Mouse (Mus musculus): ENCODE measurements around the gene Supt5. TPM values are rescaled to one million over a fixed set of nuclear protein-coding genes. Genes with fewer than 3 reads are reported as not detected.

Supt5 gene
- polyA plus RNA-seq, 1 experiment from 2014 or later, result 112 TPM

DNA sequence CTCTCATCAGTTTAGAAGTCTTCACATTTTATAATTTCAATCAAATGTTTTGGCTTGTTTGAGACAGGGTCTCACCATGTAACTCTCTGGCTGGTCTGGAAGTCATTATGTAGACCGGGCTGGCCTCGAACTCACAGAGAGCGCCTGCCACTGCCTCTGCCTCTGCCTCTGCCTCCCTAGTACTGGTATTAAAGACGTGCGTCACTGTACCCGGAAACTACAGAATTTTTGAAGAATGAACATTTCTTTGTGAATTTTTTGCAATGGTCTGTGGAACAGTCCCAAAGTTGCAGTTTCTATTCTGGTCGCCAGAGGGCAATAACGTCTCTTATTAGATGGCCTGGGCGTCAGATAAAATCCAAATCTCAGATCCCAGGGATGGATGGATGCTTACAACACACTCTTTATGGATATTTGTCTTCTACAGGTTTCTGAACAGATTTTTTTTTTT lies 34.6 kb upstream of the Supt5 start:
- Histone ChIP-seq H3K27ac (peak overlapping the region; percentile 89), H3K36me3 (replicated peaks) (no peaks in the 10 kb centered on the region), H3K9ac (no peak overlapping the region), H3K9me3 (no peaks in the 10 kb centered on the region), H3K4me3 (peak overlapping the region; percentile 84), H3K4me2 (peak overlapping the region; percentile 95), H3K4me1 (peaks cover 45% of the 10 kb centered on the region), H3K27me3 (replicated peaks) (no peaks in the 10 kb centered on the region)
- ATAC-seq (replicated peaks), result peak; percentile 27
- 1% methylated on average over 9 of the region's 9 CpGs for WGBS

DNA sequence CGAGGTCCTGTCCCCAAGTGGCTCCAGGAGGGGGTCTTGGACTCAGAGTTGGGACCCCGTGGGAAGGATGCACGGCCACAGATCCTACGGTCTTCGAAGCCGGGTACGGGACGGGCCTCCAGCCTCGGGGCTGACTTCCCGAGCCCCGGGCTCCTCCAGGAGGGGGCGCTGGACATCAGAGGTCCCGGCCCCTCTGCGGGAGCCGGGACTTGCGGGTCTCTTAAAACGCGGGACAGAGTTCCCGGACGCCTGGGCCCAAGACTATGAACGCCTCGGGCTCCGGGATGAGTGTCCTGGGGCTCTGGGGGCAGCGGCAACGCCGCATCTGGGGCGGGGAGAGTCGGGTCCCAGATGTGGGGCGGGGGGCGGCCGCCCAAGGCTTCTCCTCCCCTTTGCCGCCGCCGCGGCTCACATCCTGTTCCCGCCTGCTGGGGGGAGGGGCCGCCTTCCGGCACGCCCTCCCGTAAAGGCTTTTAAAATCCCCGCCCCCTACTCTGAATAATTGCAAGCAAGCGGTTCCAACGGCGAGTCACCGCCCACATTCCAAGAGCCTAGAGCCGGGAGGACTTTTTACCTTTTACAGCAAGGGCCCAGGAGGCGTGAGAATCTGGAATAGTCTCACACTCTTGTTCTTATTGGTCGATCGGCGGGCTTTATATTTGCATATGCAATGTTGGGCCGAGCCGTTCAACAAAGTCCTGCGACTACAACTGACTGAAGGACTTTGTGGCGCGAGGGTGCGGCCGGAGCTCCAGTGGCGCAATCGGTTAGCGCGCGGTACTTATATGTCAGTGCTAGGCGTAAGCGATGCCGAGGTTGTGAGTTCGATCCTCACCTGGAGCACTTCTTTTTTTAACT lies 33.9 kb upstream of the Supt5 start, which contains the start of gene Plekhg2:
Plekhg2 (minus strand) TSS at position 349 of the 858 bp plus-strand sequence.
- Histone ChIP-seq H3K4me3 (peak within 1 kb of the TSS; percentile 84), H3K9ac (peak within 1 kb of the TSS; percentile 77), H3K27me3 (replicated peaks) (no peaks in the 10 kb centered on the region), H3K36me3 (replicated peaks) (no peaks in the 10 kb centered on the region), H3K9me3 (no peaks in the 10 kb centered on the region), H3K4me1 (peaks cover 41% of the 10 kb centered on the region), H3K4me2 (peak within 1 kb of the TSS; percentile 95), H3K27ac (peak within 1 kb of the TSS; percentile 89)
- under 1% methylated on average over 63 of the region's 66 CpGs for WGBS
- ATAC-seq (replicated peaks), result peak; percentile 88

DNA sequence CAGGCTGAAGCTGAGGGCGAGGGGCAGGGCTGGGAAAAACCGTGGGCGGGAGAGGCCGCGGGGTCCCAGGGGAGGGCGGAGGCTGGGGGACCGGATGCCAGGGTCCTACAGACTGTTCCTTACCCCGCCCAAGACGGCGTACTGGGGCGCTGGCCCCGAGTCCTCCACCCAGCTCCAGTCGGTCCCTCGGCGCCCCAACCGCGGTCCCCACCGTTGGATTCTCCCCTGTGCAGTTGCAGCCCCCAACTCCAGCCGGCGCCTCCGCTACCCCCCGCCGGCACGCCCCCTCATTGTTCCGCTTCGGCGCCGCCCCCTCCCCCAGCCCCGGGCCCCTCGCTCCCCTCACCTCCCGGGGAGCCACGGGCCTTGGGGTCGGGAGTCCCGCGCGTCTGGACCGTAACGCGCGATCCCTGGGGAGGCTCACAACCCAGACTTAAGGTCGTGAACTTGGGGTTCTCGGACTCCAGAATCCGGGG lies 33.0 kb upstream of the Supt5 start:
- H3K9me3 ChIP-seq, result no peaks in the 10 kb centered on the region
- peak overlapping the region; percentile 84 for H3K4me3 ChIP-seq
- peaks cover 41% of the 10 kb centered on the region for H3K4me1 ChIP-seq
- no peaks in the 10 kb centered on the region for H3K27me3 ChIP-seq (replicated peaks)
- under 1% methylated on average over 43 of the region's 43 CpGs for WGBS
- 0 out of 2 replicates have a peak, but pooled peaks have one; percentile 8 for ATAC-seq (replicated peaks)
- H3K4me2 ChIP-seq, result peak overlapping the region; percentile 95
- H3K36me3 ChIP-seq (replicated peaks), result no peaks in the 10 kb centered on the region
- peak overlapping the region; percentile 77 for H3K9ac ChIP-seq
- peak overlapping the region; percentile 89 for H3K27ac ChIP-seq

DNA sequence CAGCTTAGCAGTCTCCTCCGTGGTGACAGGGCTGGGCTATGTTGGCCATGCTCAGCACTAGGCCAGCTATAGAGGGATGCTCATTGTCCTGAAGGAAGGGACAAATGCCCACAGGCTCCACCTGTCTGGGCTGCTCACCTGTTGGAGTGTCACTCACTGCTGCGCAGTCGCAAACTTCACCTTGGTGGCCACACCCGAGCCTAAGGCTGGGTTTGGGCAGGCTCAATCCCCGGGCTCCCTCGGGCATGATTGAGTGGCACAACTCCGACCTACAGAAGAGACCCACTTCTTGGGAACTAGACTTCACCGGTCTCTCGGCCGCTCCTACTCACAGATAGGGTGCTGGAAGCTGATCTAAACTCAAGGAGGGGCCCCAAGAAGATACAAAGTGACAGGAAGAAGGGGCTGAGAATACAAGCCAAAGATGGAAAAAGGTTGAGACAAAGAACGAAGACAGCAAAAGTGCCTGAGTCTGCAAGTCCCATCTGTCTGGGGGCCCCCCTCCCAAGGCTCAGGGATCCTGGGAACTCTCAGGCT lies 32.5 kb upstream of the Supt5 start:
- Histone ChIP-seq H3K36me3 (replicated peaks) (no peaks in the 10 kb centered on the region), H3K27ac (peak overlapping the region; percentile 89), H3K9me3 (no peaks in the 10 kb centered on the region), H3K4me2 (peak overlapping the region; percentile 95), H3K4me3 (peak overlapping the region; percentile 84), H3K27me3 (replicated peaks) (no peaks in the 10 kb centered on the region), H3K9ac (peak overlapping the region; percentile 77), H3K4me1 (peaks cover 36% of the 10 kb centered on the region)
- no peak for ATAC-seq (replicated peaks)
- 9% methylated on average over 11 of the region's 11 CpGs for WGBS

DNA sequence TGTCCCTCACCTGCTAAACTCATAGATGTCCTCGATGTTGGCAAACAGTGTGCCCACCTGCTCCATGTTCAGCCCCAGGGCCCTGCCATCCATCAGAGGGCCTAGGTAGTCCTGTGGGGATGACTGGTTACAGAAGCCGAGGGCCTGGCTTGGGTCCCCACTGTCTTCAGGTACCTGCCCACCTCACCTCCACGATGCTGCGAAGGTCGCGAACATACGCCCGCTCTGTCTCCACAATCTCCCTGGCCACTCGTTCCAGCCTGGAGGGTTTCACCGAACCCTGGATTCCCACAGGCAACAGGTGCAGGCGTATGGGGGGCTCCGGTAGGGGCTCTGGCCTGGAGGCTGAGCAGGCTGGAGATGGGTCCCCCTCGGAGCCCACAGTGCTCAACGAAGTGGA lies 31.5 kb upstream of the Supt5 start:
- Histone ChIP-seq H3K4me2 (peak overlapping the region; percentile 95), H3K27me3 (replicated peaks) (no peaks in the 10 kb centered on the region), H3K4me1 (peaks cover 27% of the 10 kb centered on the region), H3K9ac (no peak overlapping the region), H3K4me3 (no peak overlapping the region), H3K36me3 (replicated peaks) (0 out of 2 replicates have a peak, but pooled peaks cover 2% of the 10 kb centered on the region), H3K9me3 (no peaks in the 10 kb centered on the region), H3K27ac (no peak overlapping the region)
- WGBS, result 92% methylated on average over 14 of the region's 14 CpGs
- no peak for ATAC-seq (replicated peaks)

DNA sequence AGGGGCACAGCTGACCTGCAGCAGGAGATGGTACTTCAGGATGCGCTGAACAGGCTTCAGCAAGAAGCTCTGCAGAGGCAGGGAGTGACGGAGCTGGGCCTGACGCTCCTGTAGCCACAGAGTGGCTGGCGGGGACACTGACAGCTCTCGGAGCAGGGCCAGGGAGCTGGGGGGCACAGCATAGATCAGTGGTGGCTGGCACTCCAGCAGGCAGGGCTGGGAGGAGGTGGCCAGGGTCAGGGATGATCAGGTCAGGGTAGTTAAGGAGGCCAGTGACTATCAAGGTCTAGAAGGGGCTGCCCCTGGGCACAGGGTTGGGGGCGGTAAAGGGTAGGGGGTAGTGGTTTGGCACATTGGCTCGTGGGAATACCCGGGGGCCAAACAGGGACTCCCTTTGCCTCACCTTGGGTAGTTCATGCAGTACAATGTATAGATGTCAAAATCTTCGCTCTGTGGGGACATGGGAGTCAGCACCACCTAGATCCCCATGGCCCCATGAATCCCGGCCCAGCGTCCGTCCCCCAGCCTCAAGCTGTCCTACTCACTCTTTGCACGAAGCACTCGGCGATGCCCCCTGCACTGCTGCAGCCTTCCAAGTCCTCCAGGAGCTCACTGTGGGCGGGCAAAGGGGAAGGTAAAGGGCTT lies 29.9 kb upstream of the Supt5 start:
- Histone ChIP-seq H3K36me3 (replicated peaks) (0 out of 2 replicates have a peak, but pooled peaks cover 10% of the 10 kb centered on the region), H3K4me2 (no peak overlapping the region), H3K4me3 (no peak overlapping the region), H3K4me1 (peaks cover 20% of the 10 kb centered on the region), H3K9me3 (no peaks in the 10 kb centered on the region), H3K9ac (no peak overlapping the region), H3K27me3 (replicated peaks) (no peaks in the 10 kb centered on the region), H3K27ac (no peak overlapping the region)
- 92% methylated on average over 16 of the region's 16 CpGs for WGBS
- ATAC-seq (replicated peaks), result no peak

DNA sequence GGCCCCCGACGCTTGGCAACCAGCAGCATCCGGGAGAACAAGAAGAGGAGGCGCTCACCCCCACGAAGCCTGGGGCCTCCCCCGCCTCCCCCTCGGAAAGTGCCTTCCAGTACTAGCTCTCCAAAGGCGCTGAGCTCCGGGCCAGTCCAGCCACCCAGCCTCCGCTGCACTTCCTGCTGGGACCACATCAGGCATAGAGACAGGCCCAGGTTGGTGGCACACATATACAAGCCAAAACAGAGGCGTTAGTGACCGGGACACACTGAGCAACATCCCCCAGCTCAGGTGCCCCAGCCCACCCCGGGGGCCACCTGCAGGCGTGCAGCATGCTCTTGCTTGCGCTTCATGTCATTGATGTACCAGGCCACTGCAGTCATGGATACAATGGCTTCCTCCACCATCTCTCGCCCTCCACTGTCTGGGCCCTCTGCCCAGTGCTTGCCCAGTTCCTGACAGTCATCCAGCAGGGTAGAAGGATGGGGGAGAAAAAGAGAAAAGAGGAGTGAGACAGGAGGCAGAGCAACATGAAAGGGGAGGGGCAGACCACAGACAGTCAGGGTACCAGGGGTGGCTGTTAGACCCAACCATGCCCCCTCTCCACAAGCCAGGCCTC lies 29.2 kb upstream of the Supt5 start:
- Histone ChIP-seq H3K4me3 (no peak overlapping the region), H3K4me2 (no peak overlapping the region), H3K27ac (no peak overlapping the region), H3K36me3 (replicated peaks) (0 out of 2 replicates have a peak, but pooled peaks cover 10% of the 10 kb centered on the region), H3K4me1 (peaks cover 20% of the 10 kb centered on the region), H3K9me3 (no peaks in the 10 kb centered on the region), H3K9ac (no peak overlapping the region), H3K27me3 (replicated peaks) (no peaks in the 10 kb centered on the region)
- no peak for ATAC-seq (replicated peaks)
- 90% methylated on average over 16 of the region's 16 CpGs for WGBS

DNA sequence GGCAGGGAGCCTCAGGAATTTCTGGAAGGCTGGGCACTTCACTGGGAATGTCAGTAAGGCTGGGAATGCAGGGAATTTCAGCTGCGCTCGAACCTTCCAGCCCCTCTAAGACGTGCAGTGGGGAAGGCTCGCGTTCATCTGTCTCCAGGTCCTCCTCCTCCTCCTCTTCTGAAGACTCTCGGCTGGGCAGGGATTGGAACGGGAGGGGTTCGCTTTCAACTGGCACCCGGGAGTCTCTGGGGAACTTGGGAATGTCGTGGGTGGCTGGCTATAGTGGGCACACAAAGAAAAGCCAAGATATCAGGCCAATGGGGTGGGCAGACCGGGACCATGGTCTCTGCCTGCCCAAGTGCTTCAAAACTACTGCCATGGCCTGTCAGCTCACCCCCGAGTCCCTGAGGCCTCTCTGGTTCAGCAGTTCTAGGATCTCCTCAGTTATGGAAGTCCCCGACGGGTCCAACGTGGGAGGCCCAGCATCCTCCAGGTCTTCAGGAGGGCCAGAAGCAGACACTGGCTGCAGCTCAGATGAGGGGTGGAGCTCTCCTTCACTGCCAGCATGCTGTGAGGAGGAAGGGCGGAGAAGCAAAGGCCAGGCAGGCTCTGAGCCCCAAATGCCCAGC lies 24.0 kb upstream of the Supt5 start:
- peaks cover 23% of the 10 kb centered on the region; the same call in 1 of the 2 replicates for H3K36me3 ChIP-seq (replicated peaks)
- peaks cover 14% of the 10 kb centered on the region; the same call in 1 of the 2 replicates for H3K4me1 ChIP-seq

DNA sequence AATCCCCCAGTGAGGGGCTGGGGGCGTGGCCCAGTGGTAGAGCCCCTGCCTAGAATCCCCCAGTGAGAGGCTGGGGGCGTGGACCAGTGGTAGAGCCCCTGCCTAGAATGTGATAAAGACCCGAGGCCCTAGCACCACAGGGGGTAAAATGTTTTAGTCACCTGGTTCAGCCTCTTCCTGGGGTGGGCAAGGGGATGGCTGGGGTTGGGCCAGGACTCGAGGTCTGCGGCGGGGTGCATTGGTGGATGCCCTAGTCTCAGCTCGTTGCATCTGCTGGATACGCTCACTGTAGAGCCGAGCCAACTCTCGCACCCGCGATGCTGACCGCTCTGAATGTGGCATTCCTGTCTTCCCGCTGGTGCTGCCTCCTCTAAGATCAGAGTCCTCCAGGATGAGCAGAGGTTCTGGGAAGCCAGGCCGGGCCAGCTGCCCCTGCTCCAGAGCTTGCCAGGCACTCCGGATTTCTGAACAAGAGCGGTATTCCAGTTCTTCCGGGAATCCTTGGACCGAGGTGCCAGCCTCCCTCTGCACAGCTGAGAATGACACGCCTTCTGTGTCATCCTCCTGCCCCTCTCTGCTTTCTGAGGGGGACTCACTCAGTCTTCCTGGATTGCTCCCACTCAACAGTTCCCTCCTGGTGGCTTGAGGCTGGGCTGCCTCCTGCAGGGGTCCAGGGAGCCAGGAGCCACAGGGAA lies 23.2 kb upstream of the Supt5 start:
- Histone ChIP-seq H3K9me3 (no peaks in the 10 kb centered on the region), H3K4me1 (peaks cover 14% of the 10 kb centered on the region; the same call in 1 of the 2 replicates), H3K27ac (no peak overlapping the region), H3K36me3 (replicated peaks) (peaks cover 23% of the 10 kb centered on the region; the same call in 1 of the 2 replicates), H3K27me3 (replicated peaks) (no peaks in the 10 kb centered on the region), H3K9ac (no peak overlapping the region), H3K4me2 (no peak overlapping the region), H3K4me3 (no peak overlapping the region)
- WGBS, result 95% methylated on average over 20 of the region's 20 CpGs
- ATAC-seq (replicated peaks), result no peak

More for the DNA sequence above, 24.0 kb upstream of the Supt5 start:
- no peak for ATAC-seq (replicated peaks)
- Histone ChIP-seq H3K27ac (no peak overlapping the region), H3K9ac (no peak overlapping the region), H3K4me3 (no peak overlapping the region), H3K27me3 (replicated peaks) (no peaks in the 10 kb centered on the region), H3K4me2 (no peak overlapping the region), H3K9me3 (no peaks in the 10 kb centered on the region)
- 81% methylated on average over 16 of the region's 16 CpGs for WGBS

DNA sequence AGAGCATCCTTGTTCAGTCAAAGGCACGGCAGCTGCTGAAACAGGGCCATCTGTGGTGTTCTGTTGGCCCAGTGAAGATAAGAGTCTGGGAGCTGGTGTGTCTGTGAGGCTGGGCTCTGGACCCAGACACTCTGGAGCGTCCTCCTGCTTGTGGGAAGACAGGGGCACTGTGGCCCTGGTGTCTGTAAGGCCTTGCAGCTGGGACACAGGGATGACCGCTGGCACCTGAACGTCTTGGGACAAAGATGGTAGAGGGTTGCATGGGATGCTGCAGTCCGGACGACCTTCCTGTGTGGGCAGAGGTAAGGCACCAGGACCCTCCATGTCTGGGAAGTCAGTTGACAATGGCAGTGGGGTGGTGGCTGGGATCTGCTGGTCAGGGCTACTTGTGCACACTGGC lies 21.7 kb upstream of the Supt5 start:
- peaks cover 23% of the 10 kb centered on the region; the same call in 1 of the 2 replicates for H3K36me3 ChIP-seq (replicated peaks)
- H3K27ac ChIP-seq, result no peak overlapping the region
- 93% methylated on average over 6 of the region's 6 CpGs for WGBS

DNA sequence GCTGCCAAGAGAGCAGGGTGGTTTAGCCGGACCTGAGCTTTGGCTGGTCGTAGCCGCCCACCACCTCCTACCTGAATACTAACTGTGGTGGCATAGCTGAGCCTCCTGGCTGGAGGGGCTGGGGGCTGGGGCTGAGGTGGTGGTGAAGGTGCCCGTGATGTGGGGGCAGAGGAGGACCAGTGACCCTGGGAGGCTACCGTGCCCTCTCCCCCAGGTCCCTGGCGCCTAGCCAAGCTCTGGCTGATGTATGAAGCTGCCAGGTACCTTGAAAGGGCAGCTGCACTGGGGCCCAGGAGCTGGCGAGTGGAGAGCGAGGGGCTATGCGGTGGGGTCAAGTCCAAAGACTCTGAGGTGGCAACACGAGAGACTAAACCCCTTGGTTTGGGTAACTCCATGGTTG lies 21.3 kb upstream of the Supt5 start:
- no peak overlapping the region for H3K4me2 ChIP-seq
- H3K4me1 ChIP-seq, result peaks cover 14% of the 10 kb centered on the region; the same call in 1 of the 2 replicates
- H3K27me3 ChIP-seq (replicated peaks), result no peaks in the 10 kb centered on the region
- ATAC-seq (replicated peaks), result no peak
- H3K9me3 ChIP-seq, result no peaks in the 10 kb centered on the region
- H3K4me3 ChIP-seq, result no peak overlapping the region
- 95% methylated on average over 10 of the region's 10 CpGs for WGBS
- no peak overlapping the region for H3K27ac ChIP-seq
- H3K36me3 ChIP-seq (replicated peaks), result peaks cover 22% of the 10 kb centered on the region; the same call in 1 of the 2 replicates
- H3K9ac ChIP-seq, result no peak overlapping the region

More for the DNA sequence above, 21.7 kb upstream of the Supt5 start:
- H3K9me3 ChIP-seq, result no peaks in the 10 kb centered on the region
- peaks cover 14% of the 10 kb centered on the region; the same call in 1 of the 2 replicates for H3K4me1 ChIP-seq
- no peaks in the 10 kb centered on the region for H3K27me3 ChIP-seq (replicated peaks)
- no peak for ATAC-seq (replicated peaks)
- H3K4me2 ChIP-seq, result no peak overlapping the region
- no peak overlapping the region for H3K9ac ChIP-seq
- no peak overlapping the region for H3K4me3 ChIP-seq

Data from midbrain, embryonic 15.5 days (tissue).